Mouse (Mus musculus) testis, postnatal 14 days (tissue): Measurements from ENCODE around the gene 4930432K21Rik.

Source experiments
- DNase-seq: peaks from one replicate; pipeline ENCODE4 v3.0.0; 2021; ENCODE audit warnings: low spot score

The 4930432K21Rik gene

GRCm38 (mm10) chr8:84148531-84148850, 666 bp downstream of the 4930432K21Rik start:
- DNase-seq, result peak; percentile 66

- no peak for DNase-seq
Measured at GRCm38 (mm10) chr8:84149181-84149580, 1.4 kb downstream of the 4930432K21Rik start.

- DNase-seq, result no peak
Measured at GRCm38 (mm10) chr8:84157620-84158019, 9.8 kb downstream of the 4930432K21Rik start.

- no peak for DNase-seq
Measured at GRCm38 (mm10) chr8:84167696-84168095, 19.9 kb downstream of the 4930432K21Rik start.

- no peak for DNase-seq
Measured at GRCm38 (mm10) chr8:84170096-84170495, 22.3 kb downstream of the 4930432K21Rik start.

- no peak for DNase-seq
Measured at GRCm38 (mm10) chr8:84173861-84174260, 26.0 kb downstream of the 4930432K21Rik start.

- peak; percentile 53 for DNase-seq
Measured at GRCm38 (mm10) chr8:84176560-84176959, 28.7 kb downstream of the 4930432K21Rik start.

GRCm38 (mm10) chr8:84177405-84177804, 29.6 kb downstream of the 4930432K21Rik start:
- no peak for DNase-seq

- DNase-seq, result no peak
Measured at GRCm38 (mm10) chr8:84178592-84178991, 30.8 kb downstream of the 4930432K21Rik start.

- DNase-seq, result peak; percentile 83
Measured at GRCm38 (mm10) chr8:84179946-84180345, 32.1 kb downstream of the 4930432K21Rik start.

- peak; percentile 65 for DNase-seq
Measured at GRCm38 (mm10) chr8:84180530-84181190, 32.8 kb downstream of the 4930432K21Rik start.

- DNase-seq, result no peak
Measured at GRCm38 (mm10) chr8:84182833-84183232, 35.0 kb downstream of the 4930432K21Rik start.

- DNase-seq, result no peak
Measured at GRCm38 (mm10) chr8:84183261-84184084, 35.6 kb downstream of the 4930432K21Rik start.

- DNase-seq, result no peak
Measured at GRCm38 (mm10) chr8:84184085-84185043, 36.5 kb downstream of the 4930432K21Rik start.

- DNase-seq, result no peak
Measured at GRCm38 (mm10) chr8:84185117-84185516, 37.3 kb downstream of the 4930432K21Rik start, which contains the start of gene Nanos3. Nanos3 (minus strand) TSS chr8:84185217.

- peak; percentile 66 for DNase-seq
Measured at GRCm38 (mm10) chr8:84186547-84186946, 38.7 kb downstream of the 4930432K21Rik start.

- DNase-seq, result peak; percentile 62
Measured at GRCm38 (mm10) chr8:84187065-84187755, 39.4 kb downstream of the 4930432K21Rik start.

GRCm38 (mm10) chr8:84188671-84189070, 40.8 kb downstream of the 4930432K21Rik start:
- DNase-seq, result no peak

GRCm38 (mm10) chr8:84189603-84190002, 41.8 kb downstream of the 4930432K21Rik start:
- no peak for DNase-seq

- DNase-seq, result no peak
Measured at GRCm38 (mm10) chr8:84190191-84190867, 42.5 kb downstream of the 4930432K21Rik start.

GRCm38 (mm10) chr8:84192023-84192422, 44.2 kb downstream of the 4930432K21Rik start:
- DNase-seq, result peak; percentile 49
